Mouse (Mus musculus): Measurements from ENCODE around the gene Adat3. TPM values are rescaled to one million over a fixed set of nuclear protein-coding genes. Genes with fewer than 3 reads are reported as not detected.
"Not testable (repeated sequence)": the region's sequence is repeated elsewhere in the genome, so short reads cannot be mapped to it uniquely, and the experiment has no call there.

The Adat3 gene
- polyA plus RNA-seq, 1 experiment from 2014 or later = 2.1 TPM

GRCm38 (mm10) chr10:80604988-80605387 is 2.3 kb downstream of the Adat3 start:
- H3K9ac ChIP-seq (replicated peaks) = no peak overlapping the region; the same call in 1 of the 2 replicates

GRCm38 (mm10) chr10:80605721-80606120 is 3.0 kb downstream of the Adat3 start, which contains the start of gene Gm49322:
Gene Gm49322 (plus strand): TSS chr10:80606021.
- not testable (repeated sequence) for H3K27me3 ChIP-seq (ENCODE audit: insufficient read depth, low read length); H3K9me3 ChIP-seq (ENCODE audit: low read length); ATAC-seq; H3K9ac ChIP-seq (replicated peaks); H3K4me2 ChIP-seq (ENCODE audit: low read depth, low read length); DNase-seq; H3K4me3 ChIP-seq (ENCODE audit: low read depth, low read length)
- WGBS (ENCODE audit: insufficient replicate concordance) = 68% methylated on average over 2 of the region's 4 CpGs
- Histone ChIP-seq H3K36me3 (replicated peaks; ENCODE audit: insufficient read depth, low read length) (peaks cover 31% of the 10 kb centered on the region), H3K27ac (ENCODE audit: low read depth) (peak within 1 kb of the TSS; percentile 59; the same call in 1 of the 2 replicates), H3K4me1 (ENCODE audit: insufficient read depth) (peaks cover 32% of the 10 kb centered on the region)

More at GRCm38 (mm10) chr10:80604988-80605387, 2.3 kb downstream of the Adat3 start:
- Histone ChIP-seq H3K4me2 (ENCODE audit: low read depth, low read length) (no peak overlapping the region), H3K27me3 (ENCODE audit: insufficient read depth, low read length) (no peaks in the 10 kb centered on the region), H3K27ac (ENCODE audit: low read depth) (peak overlapping the region; percentile 59; the same call in 1 of the 2 replicates), H3K4me1 (ENCODE audit: insufficient read depth) (peaks cover 30% of the 10 kb centered on the region), H3K36me3 (replicated peaks; ENCODE audit: insufficient read depth, low read length) (peaks cover 31% of the 10 kb centered on the region), H3K4me3 (ENCODE audit: low read depth, low read length) (no peak overlapping the region), H3K9me3 (ENCODE audit: low read length) (no peaks in the 10 kb centered on the region)
- DNase-seq (no peak), ATAC-seq (no peak)
- WGBS (ENCODE audit: insufficient replicate concordance) = 88% methylated on average over 2 of the region's 2 CpGs
- no peak for TF ChIP-seq CTCF (IDR thresholded peaks at IDR 0.05; ENCODE audit: low read depth)

- Histone ChIP-seq H3K4me3 (ENCODE audit: low read depth, low read length) (no peak overlapping the region), H3K4me2 (ENCODE audit: low read depth, low read length) (no peak overlapping the region), H3K9me3 (ENCODE audit: low read length) (no peaks in the 10 kb centered on the region), H3K27me3 (ENCODE audit: insufficient read depth, low read length) (no peaks in the 10 kb centered on the region), H3K4me1 (ENCODE audit: insufficient read depth) (peaks cover 34% of the 10 kb centered on the region), H3K27ac (ENCODE audit: low read depth) (no peak overlapping the region), H3K36me3 (replicated peaks; ENCODE audit: insufficient read depth, low read length) (peaks cover 31% of the 10 kb centered on the region), H3K9ac (replicated peaks) (no peak overlapping the region)
- 88% methylated on average over 23 of the region's 23 CpGs for WGBS (ENCODE audit: insufficient replicate concordance)
- DNase-seq (no peak), ATAC-seq (no peak)
- no peak for TF ChIP-seq CTCF (IDR thresholded peaks at IDR 0.05; ENCODE audit: low read depth)
- TF ChIP-seq EP300 (IDR thresholded peaks at IDR 0.05; ENCODE audit: low read depth) = no peak
These were observed 3.6 kb downstream of the Adat3 start for GRCm38 (mm10) chr10:80606306-80606705.

- H3K27ac ChIP-seq (ENCODE audit: low read depth) = no peak overlapping the region
- DNase-seq (no peak), ATAC-seq (no peak)
- TF ChIP-seq CTCF (IDR thresholded peaks at IDR 0.05; ENCODE audit: low read depth) (no peak), EP300 (IDR thresholded peaks at IDR 0.05; ENCODE audit: low read depth) (no peak)
- H3K4me2 ChIP-seq (ENCODE audit: low read depth, low read length) = no peak overlapping the region
- no peak overlapping the region for H3K4me3 ChIP-seq (ENCODE audit: low read depth, low read length)
- peaks cover 30% of the 10 kb centered on the region for H3K4me1 ChIP-seq (ENCODE audit: insufficient read depth)
- H3K36me3 ChIP-seq (replicated peaks; ENCODE audit: insufficient read depth, low read length) = peaks cover 31% of the 10 kb centered on the region
- H3K9me3 ChIP-seq (ENCODE audit: low read length) = no peaks in the 10 kb centered on the region
- WGBS (ENCODE audit: insufficient replicate concordance) = 96% methylated on average over 34 of the region's 34 CpGs
- no peak overlapping the region for H3K9ac ChIP-seq (replicated peaks)
- H3K27me3 ChIP-seq (ENCODE audit: insufficient read depth, low read length) = no peaks in the 10 kb centered on the region
These were observed 4.2 kb downstream of the Adat3 start for GRCm38 (mm10) chr10:80606737-80607350.

GRCm38 (mm10) chr10:80608435-80608834 is 5.8 kb downstream of the Adat3 start:
- Histone ChIP-seq H3K27me3 (ENCODE audit: insufficient read depth, low read length) (no peaks in the 10 kb centered on the region), H3K27ac (ENCODE audit: low read depth) (no peak overlapping the region), H3K4me1 (ENCODE audit: insufficient read depth) (peaks cover 21% of the 10 kb centered on the region), H3K9ac (replicated peaks) (no peak overlapping the region), H3K9me3 (ENCODE audit: low read length) (no peaks in the 10 kb centered on the region), H3K36me3 (replicated peaks; ENCODE audit: insufficient read depth, low read length) (peaks cover 39% of the 10 kb centered on the region), H3K4me3 (ENCODE audit: low read depth, low read length) (no peak overlapping the region), H3K4me2 (ENCODE audit: low read depth, low read length) (no peak overlapping the region)
- no peak for ATAC-seq
- no peak for DNase-seq
- TF ChIP-seq CTCF (IDR thresholded peaks at IDR 0.05; ENCODE audit: low read depth) (no peak), EP300 (IDR thresholded peaks at IDR 0.05; ENCODE audit: low read depth) (no peak)
- WGBS (ENCODE audit: insufficient replicate concordance) = 82% methylated on average over 3 of the region's 3 CpGs

GRCm38 (mm10) chr10:80609269-80609924 is 6.7 kb downstream of the Adat3 start:
- peaks cover 11% of the 10 kb centered on the region for H3K4me1 ChIP-seq (ENCODE audit: insufficient read depth)
- H3K27me3 ChIP-seq (ENCODE audit: insufficient read depth, low read length) = no peaks in the 10 kb centered on the region
- H3K4me3 ChIP-seq (ENCODE audit: low read depth, low read length) = no peak overlapping the region
- 83% methylated on average over 10 of the region's 10 CpGs for WGBS (ENCODE audit: insufficient replicate concordance)
- H3K9me3 ChIP-seq (ENCODE audit: low read length) = no peaks in the 10 kb centered on the region
- peaks cover 41% of the 10 kb centered on the region for H3K36me3 ChIP-seq (replicated peaks; ENCODE audit: insufficient read depth, low read length)
- no peak overlapping the region for H3K9ac ChIP-seq (replicated peaks)
- DNase-seq (no peak), ATAC-seq (no peak)
- no peak overlapping the region for H3K4me2 ChIP-seq (ENCODE audit: low read depth, low read length)
- no peak for TF ChIP-seq CTCF (IDR thresholded peaks at IDR 0.05; ENCODE audit: low read depth)
- no peak for TF ChIP-seq EP300 (IDR thresholded peaks at IDR 0.05; ENCODE audit: low read depth)
- no peak overlapping the region for H3K27ac ChIP-seq (ENCODE audit: low read depth)

All from liver, postnatal 0 days (tissue).